ENCODE assay signal across 16 mouse cellular contexts in the genomic region with DNA sequence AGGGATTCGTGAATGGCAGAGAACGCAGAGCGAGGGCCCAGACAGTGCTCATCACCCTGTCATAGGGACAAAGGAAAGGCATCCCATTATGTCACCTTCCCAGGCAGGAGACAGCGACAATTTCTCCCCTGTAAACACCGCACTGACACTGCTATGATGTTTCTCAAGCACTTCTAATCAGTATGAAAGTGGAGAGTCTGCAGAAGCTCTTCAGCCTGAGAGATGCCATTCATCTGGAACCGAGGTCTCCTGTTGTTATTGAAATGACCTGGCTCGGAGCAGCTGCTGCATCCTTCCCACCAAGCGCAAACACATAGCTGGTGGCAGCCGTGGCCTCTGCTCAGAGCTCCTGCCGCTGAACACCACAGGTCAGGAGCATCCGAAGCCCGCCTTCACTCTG.
DNase-seq lines count a peak whose midpoint lies in the region; ATAC-seq and TF ChIP-seq lines count a peak whose summit lies in the region.
"Had no signal": no experiment of that assay in that cellular context is flagged by ENCODE, and none has a peak within 500 bp of the region (broad histone marks: within the 10 kb centered on the region; RNA-seq: fewer than 3 reads in every experiment).

No protein-coding gene starts in this region.

- no peaks in the 10 kb centered on the region for H3K4me1 ChIP-seq in embryonic facial prominence, embryonic 12.5 days
- peaks cover 29% of the 10 kb centered on the region for H3K4me1 ChIP-seq in hindbrain, embryonic 13.5 days (replicated peaks)
- H3K4me1 ChIP-seq in midbrain, postnatal 0 days (ENCODE audit: insufficient read depth, low read length), result peaks cover 7% of the 10 kb centered on the region; the same call in 1 of the 2 replicates
- H3K4me1 ChIP-seq in liver, postnatal 0 days (ENCODE audit: insufficient read depth), result no peaks in the 10 kb centered on the region
- H3K4me1 ChIP-seq: heart, embryonic 13.5 days had no signal

- ATAC-seq in embryonic facial prominence, embryonic 12.5 days (ENCODE audit: insufficient number of reproducible peaks, insufficient read depth, low FRiP score, low TSS enrichment), result peak; percentile 49; the same call in 1 of the 2 replicates
- ATAC-seq in hindbrain, embryonic 13.5 days (ENCODE audit: low FRiP score), result peak; percentile 47
- peak; percentile 55 for ATAC-seq in midbrain, postnatal 0 days (ENCODE audit: low FRiP score)
- no peak for ATAC-seq in granulocyte monocyte progenitor cell, adult 5-6 weeks (replicated peaks; ENCODE audit: poor library complexity, severe bottlenecking)
- no peak for ATAC-seq in liver, postnatal 0 days
- ATAC-seq: CD4-positive, CD25-positive, alpha-beta regulatory T cell, adult 4 months had no signal

- H3K9ac ChIP-seq in embryonic facial prominence, embryonic 12.5 days, result no peak overlapping the region
- H3K9ac ChIP-seq in hindbrain, embryonic 13.5 days, result 0 out of 2 replicates have a peak overlapping the region, but pooled peaks have one; percentile 8
- no peak overlapping the region for H3K9ac ChIP-seq in midbrain, postnatal 0 days (replicated peaks; ENCODE audit: low read length, poor library complexity, severe bottlenecking)
- no peak overlapping the region for H3K9ac ChIP-seq in liver, postnatal 0 days (replicated peaks)
- H3K9ac ChIP-seq: embryonic facial prominence, embryonic 15.5 days; heart, embryonic 13.5 days; limb, embryonic 15.5 days had no signal

- H3K27me3 ChIP-seq in embryonic facial prominence, embryonic 12.5 days, result 0 out of 2 replicates have a peak, but pooled peaks cover 9% of the 10 kb centered on the region
- no peaks in the 10 kb centered on the region for H3K27me3 ChIP-seq in hindbrain, embryonic 13.5 days
- no peaks in the 10 kb centered on the region for H3K27me3 ChIP-seq in midbrain, postnatal 0 days (ENCODE audit: insufficient read depth, low read length)
- H3K27me3 ChIP-seq in liver, postnatal 0 days (ENCODE audit: insufficient read depth, low read length), result peaks cover 5% of the 10 kb centered on the region; the same call in 1 of the 2 replicates

- DNase-seq in ES-CJ7 (ENCODE audit: low read depth, low spot score), result peak; percentile 48
- peak; percentile 49 for DNase-seq in midbrain, postnatal 0 days (ENCODE audit: low spot score)
- no peak for DNase-seq in lung, postnatal 36 days
- no peak for DNase-seq in liver, postnatal 0 days
- DNase-seq: cerebellum, adult 8-10 months; kidney, postnatal 25 days; lung, postnatal 4 days; thymus, postnatal 36 days had no signal

- no peak overlapping the region for H3K27ac ChIP-seq in embryonic facial prominence, embryonic 12.5 days
- peak overlapping the region; percentile 41; the same call in 1 of the 2 replicates for H3K27ac ChIP-seq in hindbrain, embryonic 13.5 days
- no peak overlapping the region for H3K27ac ChIP-seq in midbrain, postnatal 0 days (ENCODE audit: low read depth, low read length)
- H3K27ac ChIP-seq in liver, postnatal 0 days (ENCODE audit: low read depth), result no peak overlapping the region
- H3K27ac ChIP-seq: embryonic facial prominence, embryonic 15.5 days; heart, embryonic 13.5 days; limb, embryonic 15.5 days had no signal

- no peak overlapping the region for H3K4me3 ChIP-seq in embryonic facial prominence, embryonic 12.5 days
- H3K4me3 ChIP-seq in hindbrain, embryonic 13.5 days, result no peak overlapping the region
- H3K4me3 ChIP-seq in midbrain, postnatal 0 days (ENCODE audit: low read depth, low read length), result no peak overlapping the region
- no peak overlapping the region for H3K4me3 ChIP-seq in liver, postnatal 0 days (ENCODE audit: low read depth, low read length)
- H3K4me3 ChIP-seq: embryonic facial prominence, embryonic 15.5 days; heart, embryonic 13.5 days; limb, embryonic 15.5 days; myocyte had no signal

- TF ChIP-seq EP300 in liver, postnatal 0 days (IDR thresholded peaks at IDR 0.05; ENCODE audit: low read depth), result no peak

- H3K9me3 ChIP-seq in embryonic facial prominence, embryonic 12.5 days, result no peaks in the 10 kb centered on the region
- H3K9me3 ChIP-seq in hindbrain, embryonic 13.5 days, result no peaks in the 10 kb centered on the region
- H3K9me3 ChIP-seq in midbrain, postnatal 0 days (ENCODE audit: low read length), result no peaks in the 10 kb centered on the region
- H3K9me3 ChIP-seq in liver, postnatal 0 days (ENCODE audit: low read length), result no peaks in the 10 kb centered on the region
- H3K9me3 ChIP-seq: embryonic facial prominence, embryonic 15.5 days; heart, embryonic 13.5 days; limb, embryonic 15.5 days had no signal

- H3K36me3 ChIP-seq in embryonic facial prominence, embryonic 12.5 days, result no peaks in the 10 kb centered on the region
- H3K36me3 ChIP-seq in hindbrain, embryonic 13.5 days, result no peaks in the 10 kb centered on the region
- H3K36me3 ChIP-seq in midbrain, postnatal 0 days (ENCODE audit: insufficient read depth, low read length), result no peaks in the 10 kb centered on the region
- H3K36me3 ChIP-seq in liver, postnatal 0 days (replicated peaks; ENCODE audit: insufficient read depth, low read length), result no peaks in the 10 kb centered on the region
- H3K36me3 ChIP-seq: embryonic facial prominence, embryonic 15.5 days; heart, embryonic 13.5 days; limb, embryonic 15.5 days had no signal

- no peak overlapping the region for H3K4me2 ChIP-seq in embryonic facial prominence, embryonic 12.5 days (replicated peaks)
- H3K4me2 ChIP-seq in hindbrain, embryonic 13.5 days, result peak overlapping the region; percentile 16
- H3K4me2 ChIP-seq in midbrain, postnatal 0 days (ENCODE audit: low read depth, low read length, poor library complexity, severe bottlenecking), result no peak overlapping the region; the same call in 1 of the 2 replicates
- no peak overlapping the region for H3K4me2 ChIP-seq in liver, postnatal 0 days (ENCODE audit: low read depth, low read length)
- H3K4me2 ChIP-seq: embryonic facial prominence, embryonic 15.5 days; heart, embryonic 13.5 days; limb, embryonic 15.5 days had no signal

- TF ChIP-seq CTCF in midbrain, postnatal 0 days (IDR thresholded peaks at IDR 0.05), result no peak
- no peak for TF ChIP-seq CTCF in liver, postnatal 0 days (IDR thresholded peaks at IDR 0.05; ENCODE audit: low read depth)

- WGBS in embryonic facial prominence, embryonic 12.5 days, result 19% methylated on average over 12 of the region's 12 CpGs
- 9% methylated on average over 12 of the region's 12 CpGs for WGBS in hindbrain, embryonic 13.5 days
- WGBS in midbrain, postnatal 0 days, result 20% methylated on average over 12 of the region's 12 CpGs
- WGBS in liver, postnatal 0 days (ENCODE audit: insufficient replicate concordance), result 45% methylated on average over 12 of the region's 12 CpGs

Comparison
In these comparisons a context has a peak if more than half of its experiments do, and no peak if none do; other contexts are left out.
1. DNase-seq: peak in ES-CJ7 (single experiment) and midbrain, postnatal 0 days (single experiment); none in lung, postnatal 36 days (single experiment) and liver, postnatal 0 days (single experiment).
2. ATAC-seq: peak in embryonic facial prominence, embryonic 12.5 days (single experiment), hindbrain, embryonic 13.5 days (single experiment) and midbrain, postnatal 0 days (single experiment); none in granulocyte monocyte progenitor cell, adult 5-6 weeks (single experiment) and liver, postnatal 0 days (single experiment).